Mouse (Mus musculus): Measurements from ENCODE around the gene Rad51c. TPM values are rescaled to one million over a fixed set of nuclear protein-coding genes. Genes with fewer than 3 reads are reported as not detected.
A peak's percentile ranks its signal among the peaks of the same experiment; 100 is the strongest.
"Not testable (repeated sequence)": the region's sequence is repeated elsewhere in the genome, so short reads cannot be mapped to it uniquely, and the experiment has no call there.

Gene Rad51c
- polyA plus RNA-seq, 1 experiment, result 0.56 TPM

DNA sequence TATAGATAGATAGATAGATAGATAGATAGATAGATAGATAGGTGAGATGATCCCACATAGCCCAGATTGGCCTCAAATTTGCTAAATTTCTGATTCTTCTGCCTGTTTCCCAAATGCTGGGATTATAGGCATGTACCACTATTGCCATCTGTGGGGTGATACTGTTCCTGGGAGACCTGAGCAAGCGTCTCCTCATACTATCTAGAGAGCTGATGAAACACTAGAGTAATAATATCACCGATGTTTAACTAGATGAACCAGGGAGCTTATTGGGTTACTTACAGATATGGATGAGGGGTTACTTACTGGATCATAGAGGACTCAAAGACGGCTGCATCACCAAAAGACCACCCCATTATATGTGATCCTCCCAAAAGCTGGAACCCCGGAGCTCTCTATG is 24.6 kb upstream of the Rad51c start:
- 94% methylated on average over 4 of the region's 4 CpGs for WGBS
- TF ChIP-seq POLR2A (IDR thresholded peaks at IDR 0.05; ENCODE audit: low read depth, low read length) (no peak), CTCF (IDR thresholded peaks at IDR 0.05; ENCODE audit: extremely low read depth, insufficient read depth, insufficient read length, insufficient replicate concordance) (no peak)
- Histone ChIP-seq H3K4me1 (ENCODE audit: control insufficient read depth, insufficient read depth, insufficient read length) (peaks cover 2% of the 10 kb centered on the region; the same call in 1 of the 2 replicates), H3K27me3 (ENCODE audit: control insufficient read depth, insufficient read depth, low read length) (no peaks in the 10 kb centered on the region), H3K36me3 (ENCODE audit: control insufficient read depth, insufficient read depth, low read length) (no peaks in the 10 kb centered on the region), H3K27ac (ENCODE audit: insufficient read depth, low read length) (no peak overlapping the region), H3K4me3 (ENCODE audit: extremely low read depth, insufficient read depth, insufficient read length) (no peak overlapping the region)
- DNase-seq (ENCODE audit: low read depth in 1 of 2, low spot score in 2 of 2), result no peak

DNA sequence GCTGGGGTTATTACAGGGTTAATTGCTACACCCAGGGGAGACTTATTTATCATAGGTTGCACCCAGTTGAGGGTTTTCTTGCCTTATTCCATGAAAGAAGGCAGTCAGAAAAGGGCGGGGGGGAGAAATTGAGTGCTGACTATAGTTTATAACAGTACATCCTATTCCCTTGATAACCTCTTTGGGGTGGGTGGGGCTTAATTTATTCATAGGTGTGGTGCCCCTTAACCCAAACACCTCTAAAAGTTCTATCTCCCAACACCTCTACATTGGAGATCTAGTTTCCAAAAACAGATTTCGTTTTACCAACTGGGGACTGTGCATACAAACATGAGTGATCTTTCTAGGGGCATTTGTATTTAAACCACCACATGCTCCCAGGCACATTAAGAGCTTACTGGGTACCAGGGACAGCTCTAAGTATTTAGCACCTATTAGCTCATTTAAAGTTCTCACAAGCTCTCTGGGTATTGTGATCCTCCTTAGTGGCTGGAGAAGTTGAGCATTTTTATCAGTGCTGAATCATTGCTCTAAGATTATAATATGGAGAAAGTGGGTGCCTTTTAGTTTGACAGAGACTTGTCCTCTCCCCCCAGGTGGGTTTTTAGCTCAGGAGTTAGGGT is 23.4 kb upstream of the Rad51c start:
- Histone ChIP-seq H3K4me3 (ENCODE audit: extremely low read depth, insufficient read depth, insufficient read length) (no peak overlapping the region), H3K27me3 (ENCODE audit: control insufficient read depth, insufficient read depth, low read length) (no peaks in the 10 kb centered on the region), H3K36me3 (ENCODE audit: control insufficient read depth, insufficient read depth, low read length) (no peaks in the 10 kb centered on the region), H3K4me1 (ENCODE audit: control insufficient read depth, insufficient read depth, insufficient read length) (peaks cover 2% of the 10 kb centered on the region; the same call in 1 of the 2 replicates), H3K27ac (ENCODE audit: insufficient read depth, low read length) (no peak overlapping the region)
- TF ChIP-seq POLR2A (IDR thresholded peaks at IDR 0.05; ENCODE audit: low read depth, low read length) (no peak), CTCF (IDR thresholded peaks at IDR 0.05; ENCODE audit: extremely low read depth, insufficient read depth, insufficient read length, insufficient replicate concordance) (no peak)
- no peak for DNase-seq (ENCODE audit: low read depth in 1 of 2, low spot score in 2 of 2)
- 76% methylated on average over 2 of the region's 2 CpGs for WGBS

GRCm38 (mm10) chr11:87427273-87428050 is 22.7 kb upstream of the Rad51c start:
- H3K4me3 ChIP-seq (ENCODE audit: extremely low read depth, insufficient read depth, insufficient read length), result no peak overlapping the region
- H3K4me1 ChIP-seq (ENCODE audit: control insufficient read depth, insufficient read depth, insufficient read length), result peaks cover 2% of the 10 kb centered on the region; the same call in 1 of the 2 replicates
- no peaks in the 10 kb centered on the region for H3K27me3 ChIP-seq (ENCODE audit: control insufficient read depth, insufficient read depth, low read length)
- no peaks in the 10 kb centered on the region for H3K36me3 ChIP-seq (ENCODE audit: control insufficient read depth, insufficient read depth, low read length)
- peak in 1 of 2 experiments; percentile 50 for DNase-seq (ENCODE audit: low read depth in 1 of 2, low spot score in 2 of 2)
- 50% methylated on average over 1 of the region's 1 CpGs for whole genome bisulfite sequencing
- no peak for TF ChIP-seq POLR2A (IDR thresholded peaks at IDR 0.05; ENCODE audit: low read depth, low read length)
- TF ChIP-seq CTCF (IDR thresholded peaks at IDR 0.05; ENCODE audit: extremely low read depth, insufficient read depth, insufficient read length, insufficient replicate concordance), result no peak
- H3K27ac ChIP-seq (ENCODE audit: insufficient read depth, low read length), result no peak overlapping the region

DNA sequence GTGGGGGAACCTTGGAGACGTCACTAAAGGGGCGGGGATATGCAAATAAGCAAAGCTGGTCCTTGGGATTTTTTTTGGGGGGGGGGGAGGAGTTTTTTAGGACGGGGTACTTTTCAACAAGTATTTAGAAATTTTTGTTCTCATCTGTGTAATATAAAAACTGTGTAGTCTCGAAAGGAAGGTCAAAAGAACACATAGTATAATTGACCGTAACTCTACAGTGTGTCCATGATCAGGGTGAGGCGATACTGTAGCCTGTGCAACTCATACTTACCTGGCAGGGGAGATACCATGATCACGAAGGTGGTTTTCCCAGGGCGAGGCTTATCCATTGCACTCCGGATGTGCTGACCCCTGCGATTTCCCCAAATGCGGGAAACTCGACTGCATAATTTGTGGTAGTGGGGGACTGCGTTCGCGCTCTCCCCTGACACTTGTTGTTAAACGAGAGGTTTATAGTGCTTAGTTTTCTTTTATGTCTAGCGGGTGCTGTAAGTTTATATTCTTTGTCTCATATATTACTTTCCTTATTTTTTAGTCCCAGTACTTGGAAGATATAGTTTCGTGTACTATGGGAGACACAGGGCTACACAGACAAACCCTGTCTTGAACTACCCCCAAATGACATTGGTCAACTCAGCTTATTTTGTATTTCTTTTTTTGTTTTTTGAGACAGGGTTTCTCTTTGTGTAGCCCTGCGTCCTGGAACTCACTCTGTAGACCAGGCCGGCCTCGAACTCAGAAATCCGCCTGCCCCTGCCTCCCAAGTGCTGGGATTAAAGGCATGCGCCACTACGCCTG is 21.9 kb upstream of the Rad51c start:
- TF ChIP-seq POLR2A (IDR thresholded peaks at IDR 0.05; ENCODE audit: low read depth, low read length), result peak; percentile 100
- peak; percentile 83 to 93 for DNase-seq (ENCODE audit: low read depth in 1 of 2, low spot score in 2 of 2)
- 2% methylated on average over 24 of the region's 24 CpGs for WGBS
- not testable (repeated sequence) for H3K36me3 ChIP-seq (ENCODE audit: control insufficient read depth, insufficient read depth, low read length); H3K27me3 ChIP-seq (ENCODE audit: control insufficient read depth, insufficient read depth, low read length); H3K4me1 ChIP-seq (ENCODE audit: control insufficient read depth, insufficient read depth, insufficient read length)
- Histone ChIP-seq H3K4me3 (ENCODE audit: extremely low read depth, insufficient read depth, insufficient read length) (peak overlapping the region; percentile 35; the same call in 1 of the 2 replicates), H3K27ac (ENCODE audit: insufficient read depth, low read length) (peak overlapping the region; percentile 39; the same call in 1 of the 2 replicates)

DNA sequence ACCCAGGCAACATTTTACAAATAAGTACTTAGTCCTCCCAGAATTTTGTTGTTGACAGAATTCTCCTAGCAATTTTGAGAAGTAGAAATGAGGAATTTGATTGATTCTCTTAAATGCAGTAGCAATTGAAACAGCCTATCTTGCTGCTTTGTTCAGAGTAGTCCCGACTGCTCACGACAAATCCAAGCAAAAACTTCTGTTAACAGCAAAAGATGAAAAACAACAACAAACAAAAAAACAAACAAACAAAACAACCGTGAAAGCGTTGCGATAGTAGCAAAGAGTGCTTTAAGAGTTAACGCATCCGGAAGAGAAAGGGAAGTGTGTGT is 21.3 kb upstream of the Rad51c start:
- Histone ChIP-seq H3K4me1 (ENCODE audit: control insufficient read depth, insufficient read depth, insufficient read length) (peaks cover 6% of the 10 kb centered on the region), H3K4me3 (ENCODE audit: extremely low read depth, insufficient read depth, insufficient read length) (peak overlapping the region; percentile 35; the same call in 1 of the 2 replicates), H3K27me3 (ENCODE audit: control insufficient read depth, insufficient read depth, low read length) (no peaks in the 10 kb centered on the region), H3K36me3 (ENCODE audit: control insufficient read depth, insufficient read depth, low read length) (no peaks in the 10 kb centered on the region), H3K27ac (ENCODE audit: insufficient read depth, low read length) (peak overlapping the region; percentile 46; the same call in 1 of the 2 replicates)
- WGBS, result under 1% methylated on average over 7 of the region's 7 CpGs
- TF ChIP-seq CTCF (IDR thresholded peaks at IDR 0.05; ENCODE audit: extremely low read depth, insufficient read depth, insufficient read length, insufficient replicate concordance), result no peak
- TF ChIP-seq POLR2A (IDR thresholded peaks at IDR 0.05; ENCODE audit: low read depth, low read length), result no peak
- DNase-seq (ENCODE audit: low read depth in 1 of 2, low spot score in 2 of 2), result no peak

GRCm38 (mm10) chr11:87423551-87424325 is 19.0 kb upstream of the Rad51c start:
- WGBS, result 41% methylated on average over 6 of the region's 6 CpGs
- Histone ChIP-seq H3K36me3 (ENCODE audit: control insufficient read depth, insufficient read depth, low read length) (no peaks in the 10 kb centered on the region), H3K27me3 (ENCODE audit: control insufficient read depth, insufficient read depth, low read length) (no peaks in the 10 kb centered on the region), H3K4me1 (ENCODE audit: control insufficient read depth, insufficient read depth, insufficient read length) (peaks cover 6% of the 10 kb centered on the region), H3K4me3 (ENCODE audit: extremely low read depth, insufficient read depth, insufficient read length) (no peak overlapping the region), H3K27ac (ENCODE audit: insufficient read depth, low read length) (no peak overlapping the region)
- DNase-seq (ENCODE audit: low read depth in 1 of 2, low spot score in 2 of 2), result no peak
- TF ChIP-seq POLR2A (IDR thresholded peaks at IDR 0.05; ENCODE audit: low read depth, low read length) (no peak), CTCF (IDR thresholded peaks at IDR 0.05; ENCODE audit: extremely low read depth, insufficient read depth, insufficient read length, insufficient replicate concordance) (no peak)
